Mouse (Mus musculus) embryonic fibroblast, embryonic 13.5 days (primary cell): ENCODE measurements around the gene 2300009A05Rik. TPM values are rescaled to one million over a fixed set of nuclear protein-coding genes. Genes with fewer than 3 reads are reported as not detected.

Experiments
- H3K27ac ChIP-seq: 2 replicates; pipeline ENCODE4 v1.5.1; 2012; ENCODE audit warnings: low read length, control low read depth, inconsistent platforms; ENCODE audit not compliant: insufficient read depth
- H3K4me1 ChIP-seq: 2 replicates; pipeline ENCODE4 v1.6.1; 2011; ENCODE audit warnings: low read length; ENCODE audit not compliant: control insufficient read depth, insufficient read depth
- H3K4me3 ChIP-seq: 2 replicates; pipeline ENCODE4 v1.5.1; 2011; ENCODE audit warnings: mild to moderate bottlenecking, control low read depth, low read length; ENCODE audit not compliant: insufficient read depth
- CTCF ChIP-seq: IDR thresholded peaks from 2 replicates; pipeline ENCODE4 v1.5.1; 2011; ENCODE audit warnings: mild to moderate bottlenecking, control low read depth, low read length, moderate library complexity, borderline replicate concordance; ENCODE audit not compliant: insufficient read depth
- POLR2A ChIP-seq: IDR thresholded peaks from 2 replicates; pipeline ENCODE4 v1.6.1; 2011; ENCODE audit warnings: low read depth, mild to moderate bottlenecking, control low read depth, low read length, moderate library complexity
- polyA plus RNA-seq: library from polyadenylated mRNA; stranded (reverse); fragments of >200 nt; gene quantifications from 2 replicates; pipeline ENCODE4 v1.2.4, GENCODE M21; 2011; ENCODE audit warnings: low read depth; ENCODE audit not compliant: missing spikeins, insufficient read length

The 2300009A05Rik gene
- polyA plus RNA-seq, 1 experiment: 14.4 TPM

- peaks cover 7% of the 10 kb centered on the region for H3K4me1 ChIP-seq
- TF ChIP-seq CTCF (no peak), POLR2A (no peak)
- no peak overlapping the region for H3K27ac ChIP-seq
- H3K4me3 ChIP-seq: no peak overlapping the region
These were observed 49.0 kb downstream of the 2300009A05Rik start for GRCm38 (mm10) chr9:63350030-63350429.

DNA sequence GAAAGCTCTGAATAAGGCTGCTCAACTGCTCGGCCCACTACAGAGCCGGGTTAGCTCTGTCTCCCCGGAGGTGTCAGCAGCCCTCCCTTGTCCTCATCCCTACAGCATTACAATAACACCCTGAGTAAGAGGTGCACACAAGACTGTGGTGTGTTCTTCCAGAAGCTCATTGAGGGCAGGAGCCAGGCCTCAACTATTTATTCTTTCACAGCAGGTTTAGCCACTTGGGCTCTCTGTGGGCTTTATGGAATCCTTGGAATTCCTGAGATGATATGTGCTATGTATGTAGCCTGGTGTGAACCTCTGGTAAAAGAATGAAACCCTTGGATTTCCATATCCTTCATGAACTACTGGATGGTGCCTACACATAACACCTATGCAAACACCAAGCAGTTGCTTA, 49.8 kb downstream of the 2300009A05Rik start:
- peaks cover 7% of the 10 kb centered on the region for H3K4me1 ChIP-seq
- TF ChIP-seq CTCF: no peak
- H3K27ac ChIP-seq: no peak overlapping the region
- no peak overlapping the region for H3K4me3 ChIP-seq

GRCm38 (mm10) chr9:63348146-63348545, 50.9 kb downstream of the 2300009A05Rik start:
- no peak overlapping the region for H3K4me3 ChIP-seq
- TF ChIP-seq POLR2A (no peak), CTCF (no peak)

DNA sequence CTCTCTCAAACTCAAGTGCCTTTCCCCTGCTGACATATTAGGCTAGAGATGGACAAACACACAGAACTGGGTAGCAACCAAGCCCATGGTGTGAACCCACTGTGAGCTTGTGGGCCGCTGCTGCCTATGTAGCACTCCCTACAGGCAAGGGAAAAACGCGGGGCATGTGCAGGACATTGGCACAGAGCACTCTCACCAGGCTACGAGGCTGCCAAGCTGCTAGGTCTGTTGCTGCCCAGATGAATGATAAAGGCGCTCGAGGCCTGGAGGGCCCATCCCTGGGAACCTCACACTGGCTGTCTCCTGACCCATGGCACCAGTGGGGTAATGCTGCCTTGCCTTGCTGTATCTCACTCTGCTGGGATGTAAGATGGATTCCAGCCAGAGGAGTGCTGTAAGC, 53.0 kb downstream of the 2300009A05Rik start:
- no peak for TF ChIP-seq CTCF
- no peak for TF ChIP-seq POLR2A
- H3K4me1 ChIP-seq: peaks cover 7% of the 10 kb centered on the region; the same call in 1 of the 2 replicates
- H3K27ac ChIP-seq: no peak overlapping the region
- no peak overlapping the region for H3K4me3 ChIP-seq

More at GRCm38 (mm10) chr9:63348146-63348545, 50.9 kb downstream of the 2300009A05Rik start:
- peaks cover 7% of the 10 kb centered on the region; the same call in 1 of the 2 replicates for H3K4me1 ChIP-seq
- H3K27ac ChIP-seq: no peak overlapping the region

Other genes with a start within 250 kb of the 2300009A05Rik start
- gene Map2k5, start 21.3 kb downstream of the 2300009A05Rik start, polyA plus RNA-seq: 20.9 and 24.2 TPM in 2 replicates
- not detected in 2 replicates for gene Iqch, start 203.2 kb upstream of the 2300009A05Rik start, polyA plus RNA-seq
- 16.2 and 18.2 TPM in 2 replicates for gene Aagab, start 203.4 kb upstream of the 2300009A05Rik start, polyA plus RNA-seq